Mouse (Mus musculus) kidney, postnatal 0 days (tissue): Measurements from ENCODE around the gene Ccm2l. TPM values are rescaled to one million over a fixed set of nuclear protein-coding genes. Genes with fewer than 3 reads are reported as not detected.

Experiments
- ATAC-seq: fragments of 200-750 bp; cut with Nextera tagmentation; replicated peaks from 2 replicates; pipeline ENCODE4 v1.8.0; 2017; ENCODE audit warnings: low read depth, moderate number of reproducible peaks, moderate TSS enrichment, moderate library complexity; ENCODE audit not compliant: low FRiP score
- DNase-seq: peaks from one replicate; pipeline ENCODE4 v3.0.0-alpha.2; 2016; ENCODE audit warnings: low spot score
- H3K27ac ChIP-seq: fragments of 300-500 bp; sonication (generic); 2 replicates; pipeline ENCODE4 v1.5.1; 2014; ENCODE audit warnings: mild to moderate bottlenecking
- H3K27me3 ChIP-seq: fragments of 300-500 bp; sonication (generic); 2 replicates; pipeline ENCODE4 v1.6.1; 2014; ENCODE audit warnings: low read length, mixed read lengths; ENCODE audit not compliant: insufficient read depth
- H3K36me3 ChIP-seq: fragments of 300-500 bp; sonication (generic); 2 replicates; pipeline ENCODE4 v1.6.1; 2014; ENCODE audit warnings: low read length, mixed read lengths; ENCODE audit not compliant: insufficient read depth
- H3K4me1 ChIP-seq: fragments of 300-500 bp; sonication (generic); replicated peaks from 2 replicates; pipeline ENCODE4 v1.6.1; 2014; ENCODE audit warnings: antibody characterized with exemption, low read length, mixed read lengths; ENCODE audit not compliant: insufficient read depth
- H3K4me2 ChIP-seq: fragments of 300-500 bp; sonication (generic); 2 replicates; pipeline ENCODE4 v1.6.1; 2014; ENCODE audit warnings: mild to moderate bottlenecking, low read length, moderate library complexity, mixed read lengths
- H3K4me3 ChIP-seq: fragments of 300-500 bp; sonication (generic); replicated peaks from 2 replicates; pipeline ENCODE4 v1.5.1; 2014; ENCODE audit warnings: low read depth, low read length
- H3K9ac ChIP-seq: fragments of 300-500 bp; sonication (generic); 2 replicates; pipeline ENCODE4 v1.6.1; 2014; ENCODE audit warnings: low read depth, low read length
- H3K9me3 ChIP-seq: fragments of 300-500 bp; sonication (generic); replicated peaks from 2 replicates; pipeline ENCODE4 v1.6.1; 2016; ENCODE audit warnings: low read length, inconsistent platforms, mixed read lengths
- CTCF ChIP-seq: IDR thresholded peaks from 2 replicates; pipeline ENCODE4 v1.5.1; 2016; ENCODE audit warnings: antibody characterized with exemption, low read depth, mild to moderate bottlenecking, moderate library complexity
- WGBS: fragments of 180-500 bp; shearing (Covaris S2); extraction: QIAGEN DNeasy Blood & Tissue Kit; methylation state at CpG from one replicate; pipeline ENCODE4 v1.1.7; 2014; 5-methylcytosine and 5-hydroxymethylcytosine counted together
- polyA plus RNA-seq: library from polyadenylated mRNA; unstranded; fragments of >200 nt; fragmentation: Nextera tagmentation; extraction: Ambion mirVana; gene quantifications from 2 replicates; pipeline ENCODE4 v1.2.1, GENCODE M21; 2015

Gene Ccm2l
- polyA plus RNA-seq, 1 experiment from 2014 or later: 3.4 TPM

- no peak for TF ChIP-seq CTCF
- no peak overlapping the region for H3K27ac ChIP-seq
- no peak overlapping the region for H3K9ac ChIP-seq
- H3K9me3 ChIP-seq: no peaks in the 10 kb centered on the region
- no peak overlapping the region for H3K4me2 ChIP-seq
- DNase-seq (no peak), ATAC-seq (no peak)
- H3K4me3 ChIP-seq: no peak overlapping the region
- peaks cover 9% of the 10 kb centered on the region; the same call in 1 of the 2 replicates for H3K4me1 ChIP-seq
- 75% methylated on average over 5 of the region's 5 CpGs for WGBS
- H3K36me3 ChIP-seq: no peaks in the 10 kb centered on the region
- peaks cover 24% of the 10 kb centered on the region for H3K27me3 ChIP-seq
These were observed 32.1 kb upstream of the Ccm2l start for GRCm38 (mm10) chr2:153033545-153034230.

GRCm38 (mm10) chr2:153036690-153037089, 29.1 kb upstream of the Ccm2l start:
- Histone ChIP-seq H3K27ac (no peak overlapping the region), H3K4me3 (no peak overlapping the region), H3K27me3 (peaks cover 10% of the 10 kb centered on the region), H3K36me3 (no peaks in the 10 kb centered on the region), H3K9ac (no peak overlapping the region), H3K4me2 (no peak overlapping the region), H3K9me3 (no peaks in the 10 kb centered on the region), H3K4me1 (peaks cover 8% of the 10 kb centered on the region; the same call in 1 of the 2 replicates)
- 3% methylated on average over 2 of the region's 2 CpGs for WGBS
- no peak for ATAC-seq
- no peak for TF ChIP-seq CTCF
- no peak for DNase-seq

GRCm38 (mm10) chr2:153043886-153044285, 21.9 kb upstream of the Ccm2l start:
- Histone ChIP-seq H3K27me3 (no peaks in the 10 kb centered on the region), H3K9me3 (no peaks in the 10 kb centered on the region), H3K36me3 (no peaks in the 10 kb centered on the region), H3K4me2 (no peak overlapping the region), H3K4me1 (0 out of 2 replicates have a peak, but pooled peaks cover 3% of the 10 kb centered on the region), H3K9ac (no peak overlapping the region), H3K4me3 (no peak overlapping the region), H3K27ac (no peak overlapping the region)
- WGBS: 42% methylated on average over 3 of the region's 3 CpGs
- TF ChIP-seq CTCF: no peak
- DNase-seq (no peak), ATAC-seq (no peak)

GRCm38 (mm10) chr2:153045884-153046299, 19.9 kb upstream of the Ccm2l start:
- H3K4me2 ChIP-seq: no peak overlapping the region
- H3K27ac ChIP-seq: no peak overlapping the region
- no peaks in the 10 kb centered on the region for H3K9me3 ChIP-seq
- DNase-seq (peak; percentile 42), ATAC-seq (no peak)
- H3K4me1 ChIP-seq: 0 out of 2 replicates have a peak, but pooled peaks cover 3% of the 10 kb centered on the region
- H3K36me3 ChIP-seq: no peaks in the 10 kb centered on the region
- H3K9ac ChIP-seq: no peak overlapping the region
- TF ChIP-seq CTCF: no peak
- 29% methylated on average over 8 of the region's 8 CpGs for WGBS
- H3K4me3 ChIP-seq: no peak overlapping the region
- no peaks in the 10 kb centered on the region for H3K27me3 ChIP-seq

- Histone ChIP-seq H3K27me3 (peaks cover 14% of the 10 kb centered on the region), H3K9ac (no peak overlapping the region), H3K4me3 (no peak overlapping the region), H3K36me3 (no peaks in the 10 kb centered on the region), H3K9me3 (no peaks in the 10 kb centered on the region), H3K4me1 (0 out of 2 replicates have a peak, but pooled peaks cover 3% of the 10 kb centered on the region), H3K4me2 (no peak overlapping the region), H3K27ac (no peak overlapping the region)
- ATAC-seq (no peak), DNase-seq (peak; percentile 52)
- 47% methylated on average over 17 of the region's 17 CpGs for WGBS
- peak; percentile 75 for TF ChIP-seq CTCF
These were observed 17.8 kb upstream of the Ccm2l start for GRCm38 (mm10) chr2:153047828-153048465.

- Histone ChIP-seq H3K4me1 (0 out of 2 replicates have a peak, but pooled peaks cover 3% of the 10 kb centered on the region), H3K4me2 (no peak overlapping the region), H3K4me3 (no peak overlapping the region), H3K27ac (no peak overlapping the region), H3K27me3 (peaks cover 14% of the 10 kb centered on the region), H3K36me3 (no peaks in the 10 kb centered on the region), H3K9me3 (no peaks in the 10 kb centered on the region), H3K9ac (no peak overlapping the region)
- WGBS: 35% methylated on average over 9 of the region's 9 CpGs
- ATAC-seq (no peak), DNase-seq (no peak)
- no peak for TF ChIP-seq CTCF
These were observed 16.3 kb upstream of the Ccm2l start for GRCm38 (mm10) chr2:153049288-153049996.
